Mouse (Mus musculus): ENCODE measurements around the gene Nrarp. TPM values are rescaled to one million over a fixed set of nuclear protein-coding genes. Genes with fewer than 3 reads are reported as not detected.

Nrarp gene
- polyA plus RNA-seq, 1 experiment from 2014 or later, result 11.0 TPM

GRCm38 (mm10) chr2:25186575-25186930, 6.0 kb downstream of the Nrarp start:
- Histone ChIP-seq H3K4me2 (ENCODE audit: low read depth, low read length) (peak overlapping the region; percentile 85), H3K9me3 (replicated peaks; ENCODE audit: control insufficient read depth, low read length) (no peaks in the 10 kb centered on the region), H3K27me3 (ENCODE audit: control insufficient read depth, insufficient read depth, low read length) (peaks cover 21% of the 10 kb centered on the region; the same call in 1 of the 2 replicates), H3K36me3 (ENCODE audit: control insufficient read depth, insufficient read depth, low read length) (no peaks in the 10 kb centered on the region), H3K9ac (ENCODE audit: low read length) (0 out of 2 replicates have a peak overlapping the region, but pooled peaks have one; percentile 77), H3K4me1 (ENCODE audit: control insufficient read depth, insufficient read depth, low read length) (peaks cover 12% of the 10 kb centered on the region), H3K4me3 (replicated peaks; ENCODE audit: low read length) (peak overlapping the region; percentile 52), H3K27ac (ENCODE audit: low read length) (no peak overlapping the region)
- WGBS, result 39% methylated on average over 5 of the region's 5 CpGs
- ATAC-seq (ENCODE audit: insufficient read depth, low FRiP score), result no peak

GRCm38 (mm10) chr2:25187841-25188240, 7.3 kb downstream of the Nrarp start:
- Histone ChIP-seq H3K27me3 (ENCODE audit: control insufficient read depth, insufficient read depth, low read length) (peaks cover 17% of the 10 kb centered on the region; the same call in 1 of the 2 replicates), H3K36me3 (ENCODE audit: control insufficient read depth, insufficient read depth, low read length) (no peaks in the 10 kb centered on the region), H3K9me3 (replicated peaks; ENCODE audit: control insufficient read depth, low read length) (no peaks in the 10 kb centered on the region), H3K27ac (ENCODE audit: low read length) (no peak overlapping the region), H3K4me1 (ENCODE audit: control insufficient read depth, insufficient read depth, low read length) (peaks cover 12% of the 10 kb centered on the region), H3K4me3 (replicated peaks; ENCODE audit: low read length) (no peak overlapping the region), H3K4me2 (ENCODE audit: low read depth, low read length) (no peak overlapping the region), H3K9ac (ENCODE audit: low read length) (no peak overlapping the region)
- ATAC-seq (ENCODE audit: insufficient read depth, low FRiP score), result no peak
- WGBS, result 84% methylated on average over 6 of the region's 6 CpGs

GRCm38 (mm10) chr2:25193330-25193770, 12.8 kb downstream of the Nrarp start:
- no peak overlapping the region for H3K9ac ChIP-seq (ENCODE audit: low read length)
- ATAC-seq (ENCODE audit: insufficient read depth, low FRiP score), result peak; percentile 76
- H3K27me3 ChIP-seq (ENCODE audit: control insufficient read depth, insufficient read depth, low read length), result no peaks in the 10 kb centered on the region; the same call in 1 of the 2 replicates
- peaks cover 33% of the 10 kb centered on the region for H3K4me1 ChIP-seq (ENCODE audit: control insufficient read depth, insufficient read depth, low read length)
- peak overlapping the region; percentile 68 for H3K4me2 ChIP-seq (ENCODE audit: low read depth, low read length)
- no peaks in the 10 kb centered on the region for H3K9me3 ChIP-seq (replicated peaks; ENCODE audit: control insufficient read depth, low read length)
- 2% methylated on average over 6 of the region's 6 CpGs for WGBS
- 0 out of 2 replicates have a peak, but pooled peaks cover under 1% of the 10 kb centered on the region for H3K36me3 ChIP-seq (ENCODE audit: control insufficient read depth, insufficient read depth, low read length)
- H3K4me3 ChIP-seq (replicated peaks; ENCODE audit: low read length), result peak overlapping the region; percentile 7; the same call in 1 of the 2 replicates
- peak overlapping the region; percentile 76 for H3K27ac ChIP-seq (ENCODE audit: low read length)

GRCm38 (mm10) chr2:25194006-25194405, 13.4 kb downstream of the Nrarp start:
- peak overlapping the region; percentile 76 for H3K27ac ChIP-seq (ENCODE audit: low read length)
- 66% methylated on average over 5 of the region's 5 CpGs for WGBS
- no peaks in the 10 kb centered on the region; the same call in 1 of the 2 replicates for H3K27me3 ChIP-seq (ENCODE audit: control insufficient read depth, insufficient read depth, low read length)
- peak overlapping the region; percentile 68 for H3K4me2 ChIP-seq (ENCODE audit: low read depth, low read length)
- H3K4me3 ChIP-seq (replicated peaks; ENCODE audit: low read length), result peak overlapping the region; percentile 7; the same call in 1 of the 2 replicates
- H3K9ac ChIP-seq (ENCODE audit: low read length), result peak overlapping the region; percentile 53
- peaks cover 35% of the 10 kb centered on the region for H3K4me1 ChIP-seq (ENCODE audit: control insufficient read depth, insufficient read depth, low read length)
- ATAC-seq (ENCODE audit: insufficient read depth, low FRiP score), result no peak
- 0 out of 2 replicates have a peak, but pooled peaks cover 3% of the 10 kb centered on the region for H3K36me3 ChIP-seq (ENCODE audit: control insufficient read depth, insufficient read depth, low read length)
- no peaks in the 10 kb centered on the region for H3K9me3 ChIP-seq (replicated peaks; ENCODE audit: control insufficient read depth, low read length)

GRCm38 (mm10) chr2:25194486-25195171, 14.1 kb downstream of the Nrarp start:
- peak overlapping the region; percentile 75; the same call in 1 of the 2 replicates for H3K9ac ChIP-seq (ENCODE audit: low read length)
- H3K9me3 ChIP-seq (replicated peaks; ENCODE audit: control insufficient read depth, low read length), result no peaks in the 10 kb centered on the region
- WGBS, result 77% methylated on average over 17 of the region's 17 CpGs

GRCm38 (mm10) chr2:25195211-25196156, 14.9 kb downstream of the Nrarp start:
- peak overlapping the region; percentile 49 for H3K4me3 ChIP-seq (replicated peaks; ENCODE audit: low read length)
- no peaks in the 10 kb centered on the region for H3K9me3 ChIP-seq (replicated peaks; ENCODE audit: control insufficient read depth, low read length)
- H3K4me1 ChIP-seq (ENCODE audit: control insufficient read depth, insufficient read depth, low read length), result peaks cover 35% of the 10 kb centered on the region
- peaks cover 8% of the 10 kb centered on the region; the same call in 1 of the 2 replicates for H3K36me3 ChIP-seq (ENCODE audit: control insufficient read depth, insufficient read depth, low read length)
- H3K9ac ChIP-seq (ENCODE audit: low read length), result peak overlapping the region; percentile 75
- peak; percentile 45 for ATAC-seq (ENCODE audit: insufficient read depth, low FRiP score)
- 17% methylated on average over 55 of the region's 55 CpGs for WGBS
- peak overlapping the region; percentile 97 for H3K27ac ChIP-seq (ENCODE audit: low read length)
- H3K4me2 ChIP-seq (ENCODE audit: low read depth, low read length), result peak overlapping the region; percentile 68
- H3K27me3 ChIP-seq (ENCODE audit: control insufficient read depth, insufficient read depth, low read length), result no peaks in the 10 kb centered on the region; the same call in 1 of the 2 replicates

More at GRCm38 (mm10) chr2:25194486-25195171, 14.1 kb downstream of the Nrarp start:
- Histone ChIP-seq H3K4me2 (ENCODE audit: low read depth, low read length) (peak overlapping the region; percentile 68), H3K4me3 (replicated peaks; ENCODE audit: low read length) (peak overlapping the region; percentile 49), H3K36me3 (ENCODE audit: control insufficient read depth, insufficient read depth, low read length) (0 out of 2 replicates have a peak, but pooled peaks cover 3% of the 10 kb centered on the region), H3K27me3 (ENCODE audit: control insufficient read depth, insufficient read depth, low read length) (no peaks in the 10 kb centered on the region; the same call in 1 of the 2 replicates), H3K27ac (ENCODE audit: low read length) (peak overlapping the region; percentile 97), H3K4me1 (ENCODE audit: control insufficient read depth, insufficient read depth, low read length) (peaks cover 35% of the 10 kb centered on the region)
- no peak for ATAC-seq (ENCODE audit: insufficient read depth, low FRiP score)

- H3K4me1 ChIP-seq (ENCODE audit: control insufficient read depth, insufficient read depth, low read length), result peaks cover 35% of the 10 kb centered on the region
- peak; percentile 88 for ATAC-seq (ENCODE audit: insufficient read depth, low FRiP score)
- no peaks in the 10 kb centered on the region; the same call in 1 of the 2 replicates for H3K27me3 ChIP-seq (ENCODE audit: control insufficient read depth, insufficient read depth, low read length)
- H3K9ac ChIP-seq (ENCODE audit: low read length), result peak within 1 kb of the TSS; percentile 75
- peak within 1 kb of the TSS; percentile 97 for H3K27ac ChIP-seq (ENCODE audit: low read length)
- no peaks in the 10 kb centered on the region for H3K9me3 ChIP-seq (replicated peaks; ENCODE audit: control insufficient read depth, low read length)
- H3K4me2 ChIP-seq (ENCODE audit: low read depth, low read length), result peak within 1 kb of the TSS; percentile 68
- peaks cover 13% of the 10 kb centered on the region; the same call in 1 of the 2 replicates for H3K36me3 ChIP-seq (ENCODE audit: control insufficient read depth, insufficient read depth, low read length)
- WGBS, result 7% methylated on average over 8 of the region's 8 CpGs
- peak within 1 kb of the TSS; percentile 49 for H3K4me3 ChIP-seq (replicated peaks; ENCODE audit: low read length)
Observed at GRCm38 (mm10) chr2:25196172-25196954, 15.8 kb downstream of the Nrarp start, which contains the start of gene Tor4a. TSS of gene Tor4a (minus strand) at chr2:25196886.

GRCm38 (mm10) chr2:25197191-25197590, 16.6 kb downstream of the Nrarp start:
- 25% methylated on average over 2 of the region's 2 CpGs for WGBS
- Histone ChIP-seq H3K4me3 (replicated peaks; ENCODE audit: low read length) (peak overlapping the region; percentile 49), H3K27ac (ENCODE audit: low read length) (peak overlapping the region; percentile 97), H3K9ac (ENCODE audit: low read length) (peak overlapping the region; percentile 75), H3K4me2 (ENCODE audit: low read depth, low read length) (peak overlapping the region; percentile 68), H3K9me3 (replicated peaks; ENCODE audit: control insufficient read depth, low read length) (no peaks in the 10 kb centered on the region), H3K4me1 (ENCODE audit: control insufficient read depth, insufficient read depth, low read length) (peaks cover 35% of the 10 kb centered on the region), H3K36me3 (ENCODE audit: control insufficient read depth, insufficient read depth, low read length) (peaks cover 13% of the 10 kb centered on the region; the same call in 1 of the 2 replicates), H3K27me3 (ENCODE audit: control insufficient read depth, insufficient read depth, low read length) (no peaks in the 10 kb centered on the region; the same call in 1 of the 2 replicates)
- no peak for ATAC-seq (ENCODE audit: insufficient read depth, low FRiP score)

All from stomach, embryonic 16.5 days (tissue).